8 mouse cellular contexts compared by ENCODE assay signal in the genomic region with DNA sequence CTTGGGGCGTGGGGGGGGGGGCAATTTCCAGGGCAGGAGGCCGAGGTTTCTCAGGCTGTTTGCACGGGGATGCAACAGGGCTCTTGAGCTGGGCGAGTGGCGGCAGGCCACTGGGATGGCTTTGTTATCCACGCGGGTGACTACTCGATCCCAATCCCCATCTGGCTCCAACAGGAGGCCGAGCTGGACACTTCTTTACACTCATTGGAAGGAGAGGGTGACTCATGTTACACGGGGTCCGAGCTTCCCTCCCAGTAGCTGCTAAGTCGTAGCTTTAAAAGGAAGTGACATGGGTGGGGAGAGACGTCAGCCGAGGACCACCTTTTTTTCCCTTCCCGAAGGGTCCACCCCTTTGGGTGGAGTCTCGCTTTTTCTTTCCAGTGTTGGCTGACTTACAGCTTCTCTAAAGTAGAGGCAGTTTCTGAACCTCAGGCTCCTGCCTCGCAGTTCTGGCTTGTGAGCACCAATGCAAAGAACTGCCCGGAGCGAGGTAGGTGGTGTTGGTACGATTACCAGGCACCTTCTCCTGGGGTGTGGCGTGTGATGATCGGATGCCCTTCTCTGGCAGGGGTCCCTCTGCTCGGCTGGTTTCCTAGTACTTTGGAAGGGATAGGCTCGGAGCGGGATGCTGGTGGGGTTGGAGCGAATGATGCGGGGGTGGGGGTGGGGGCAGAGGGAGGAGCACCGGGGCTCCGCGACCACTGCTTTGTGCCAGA. TPM values are rescaled to one million over a fixed set of nuclear protein-coding genes. Genes with fewer than 3 reads are reported as not detected.
DNase-seq lines count a peak whose midpoint lies in the region; ATAC-seq lines count a peak whose summit lies in the region.

No protein-coding gene starts in this region.

- WGBS in hindbrain, embryonic 13.5 days: under 1% methylated on average over 30 of the region's 30 CpGs

- peak; percentile 95 for ATAC-seq in hindbrain, embryonic 13.5 days (ENCODE audit: low FRiP score)

- H3K4me1 ChIP-seq in hindbrain, embryonic 13.5 days (replicated peaks): peaks cover 27% of the 10 kb centered on the region

- peak overlapping the region; percentile 94 for H3K27ac ChIP-seq in hindbrain, embryonic 13.5 days

- H3K36me3 ChIP-seq in hindbrain, embryonic 13.5 days: peaks cover 5% of the 10 kb centered on the region; the same call in 1 of the 2 replicates

- H3K9me3 ChIP-seq in hindbrain, embryonic 13.5 days: no peaks in the 10 kb centered on the region

- peak; percentile 92 for DNase-seq in R1 (ENCODE audit: low read depth, low spot score)
- DNase-seq in cerebellum, postnatal 14 days: peak; percentile 87 to 88
- peak; percentile 72 to 84 for DNase-seq in frontal cortex, postnatal 14 days (ENCODE audit: low spot score in 2 of 2)
- DNase-seq in layer of hippocampus, postnatal 25 days (ENCODE audit: extremely low spot score in 1 of 2, low spot score in 1 of 2): peak; percentile 51 to 56
- peak; percentile 80 for DNase-seq in lung, postnatal 14 days
- peak; percentile 59 for DNase-seq in ovary, postnatal 36 days (ENCODE audit: low spot score)
- peak; percentile 82 for DNase-seq in thymus, postnatal 25 days

- H3K9ac ChIP-seq in hindbrain, embryonic 13.5 days: peak overlapping the region; percentile 83

- H3K27me3 ChIP-seq in hindbrain, embryonic 13.5 days: no peaks in the 10 kb centered on the region

- H3K4me3 ChIP-seq in hindbrain, embryonic 13.5 days: peak overlapping the region; percentile 65

- H3K4me2 ChIP-seq in hindbrain, embryonic 13.5 days: peak overlapping the region; percentile 85

RNA-seq across cellular contexts. Expression of a gene that starts 0.6 kb away (rescaled TPM):
- polyA plus RNA-seq in hindbrain, embryonic 13.5 days (2015; fragmentation: Nextera tagmentation; extraction: Ambion mirVana): 55.2 and 60.2 TPM in 2 replicates
- 10 to 100 TPM; 72.5 to 74.5 TPM for total RNA-seq in layer of hippocampus, postnatal 25 days (2021)

Comparison
In these comparisons a context has a peak if more than half of its experiments do, and no peak if none do; other contexts are left out.
1. Peak in every context shown above with its lines: DNase-seq, ATAC-seq, H3K4me3 ChIP-seq and H3K27ac ChIP-seq.